Mouse (Mus musculus): ENCODE data around the gene Moxd1.

- TF ChIP-seq CTCF (conservative IDR thresholded peaks at IDR 0.05; ENCODE audit: insufficient read depth, insufficient read length, low read depth, low read length) (no peak), POLR2A (IDR thresholded peaks at IDR 0.05; ENCODE audit: low read depth, low read length) (no peak)
Measured at GRCm38 (mm10) chr10:24217558-24218268, 5.6 kb upstream of the Moxd1 start.
